Mouse (Mus musculus): ENCODE measurements around the gene Mtmr2. TPM values are rescaled to one million over a fixed set of nuclear protein-coding genes. Genes with fewer than 3 reads are reported as not detected.
"Not testable (repeated sequence)": the region's sequence is repeated elsewhere in the genome, so short reads cannot be mapped to it uniquely, and the experiment has no call there.

Mtmr2 gene
- polyA plus RNA-seq, 1 experiment from 2014 or later, result 69.4 TPM

DNA sequence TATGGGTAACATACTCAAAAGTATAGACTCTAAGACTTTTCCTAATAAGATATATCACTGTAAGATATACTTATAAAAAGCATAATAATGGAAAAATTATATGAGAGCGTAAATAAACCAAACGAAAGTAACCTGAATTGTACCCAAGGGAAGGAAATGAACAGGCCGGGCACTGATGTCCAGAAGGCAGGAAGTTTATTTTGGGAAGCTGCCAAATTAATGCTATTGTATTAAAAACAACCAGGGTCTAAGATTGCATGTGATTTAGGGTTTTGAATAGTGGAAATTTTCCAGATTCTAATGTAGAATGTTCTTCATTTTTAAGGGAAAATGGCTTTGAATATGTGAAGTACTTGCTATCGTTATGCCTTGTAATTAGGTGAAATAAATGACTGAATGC is 4.3 kb downstream of the Mtmr2 start:
- Histone ChIP-seq H3K4me3 (no peak overlapping the region), H3K9me3 (peaks cover 5% of the 10 kb centered on the region; the same call in 1 of the 2 replicates), H3K4me1 (replicated peaks) (peaks cover 16% of the 10 kb centered on the region), H3K27me3 (ENCODE audit: insufficient read depth, poor library complexity, severe bottlenecking) (no peaks in the 10 kb centered on the region), H3K36me3 (peaks cover 11% of the 10 kb centered on the region), H3K27ac (no peak overlapping the region)
- WGBS, result 92% methylated on average over 4 of the region's 4 CpGs
- DNase-seq (ENCODE audit: low spot score), result no peak

DNA sequence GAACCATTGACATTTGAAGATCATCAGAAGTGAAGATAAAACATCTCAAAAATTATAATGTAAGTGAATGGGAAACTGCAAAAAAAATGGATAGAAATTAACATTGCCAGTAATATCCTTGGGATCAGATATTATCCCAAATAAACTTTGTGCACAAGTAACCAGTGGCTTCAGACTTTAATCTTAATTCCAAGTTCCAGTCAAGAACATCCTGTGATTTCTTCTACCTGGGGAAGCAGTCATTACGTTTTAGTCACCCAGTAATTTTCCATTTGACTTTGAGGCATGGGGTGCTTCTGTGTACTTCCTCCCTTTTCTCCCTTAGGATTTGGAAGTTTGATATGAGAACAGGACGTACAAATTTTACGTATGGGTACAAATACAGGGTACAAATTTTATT is 12.2 kb downstream of the Mtmr2 start:
- peaks cover 8% of the 10 kb centered on the region; the same call in 1 of the 2 replicates for H3K9me3 ChIP-seq
- no peak overlapping the region for H3K27ac ChIP-seq
- 93% methylated on average over 3 of the region's 3 CpGs for WGBS
- no peaks in the 10 kb centered on the region for H3K27me3 ChIP-seq (ENCODE audit: insufficient read depth, poor library complexity, severe bottlenecking)
- DNase-seq (ENCODE audit: low spot score), result no peak
- H3K4me3 ChIP-seq, result no peak overlapping the region
- H3K36me3 ChIP-seq, result peaks cover 12% of the 10 kb centered on the region
- no peaks in the 10 kb centered on the region for H3K4me1 ChIP-seq (replicated peaks)

DNA sequence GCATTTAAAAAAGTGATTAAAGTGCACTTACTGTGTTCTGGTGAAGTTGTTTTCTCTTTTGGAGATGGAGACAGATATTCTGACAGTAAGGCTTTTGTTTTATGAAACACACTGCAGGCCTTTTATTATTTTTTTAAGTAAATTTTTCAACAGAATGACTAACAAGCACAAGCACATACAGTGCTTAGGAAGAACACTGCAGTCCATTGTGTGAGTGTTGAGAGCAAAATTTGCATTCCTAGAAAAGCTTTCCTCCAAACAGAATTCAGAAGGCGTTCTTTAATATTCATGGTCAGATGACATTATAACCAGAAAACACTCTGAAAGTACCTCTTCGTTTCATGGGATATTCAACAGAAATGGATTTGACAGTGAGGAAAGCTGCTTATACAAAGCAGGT is 17.4 kb downstream of the Mtmr2 start:
- H3K9me3 ChIP-seq, result no peaks in the 10 kb centered on the region
- H3K27ac ChIP-seq, result no peak overlapping the region
- H3K36me3 ChIP-seq, result no peaks in the 10 kb centered on the region
- no peak for DNase-seq (ENCODE audit: low spot score)
- no peaks in the 10 kb centered on the region for H3K27me3 ChIP-seq (ENCODE audit: insufficient read depth, poor library complexity, severe bottlenecking)
- H3K4me1 ChIP-seq (replicated peaks), result no peaks in the 10 kb centered on the region
- H3K4me3 ChIP-seq, result no peak overlapping the region
- 88% methylated on average over 2 of the region's 2 CpGs for WGBS

DNA sequence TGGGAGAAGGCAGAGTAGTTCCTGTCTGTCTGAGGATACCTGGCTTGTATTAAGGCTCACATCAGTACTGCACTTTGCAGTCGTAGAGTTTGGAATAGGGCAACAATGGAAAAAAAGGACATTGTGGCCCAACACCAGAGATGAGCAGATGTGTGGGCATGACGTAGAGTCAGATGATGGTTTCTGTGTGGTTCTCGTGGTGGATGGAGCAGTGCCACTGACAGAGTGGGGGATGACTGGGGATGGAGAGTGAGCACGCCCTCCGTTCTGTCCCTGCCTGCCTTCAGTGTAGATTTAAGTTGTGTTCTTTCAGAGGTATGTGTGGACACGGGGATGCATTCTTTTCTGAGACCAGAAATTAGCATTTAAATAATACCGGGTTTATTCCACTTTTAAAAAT is 18.4 kb downstream of the Mtmr2 start:
- Histone ChIP-seq H3K36me3 (no peaks in the 10 kb centered on the region), H3K4me3 (no peak overlapping the region), H3K27me3 (ENCODE audit: insufficient read depth, poor library complexity, severe bottlenecking) (no peaks in the 10 kb centered on the region), H3K9me3 (no peaks in the 10 kb centered on the region), H3K27ac (no peak overlapping the region), H3K4me1 (replicated peaks) (no peaks in the 10 kb centered on the region)
- no peak for DNase-seq (ENCODE audit: low spot score)
- WGBS, result 88% methylated on average over 7 of the region's 7 CpGs

DNA sequence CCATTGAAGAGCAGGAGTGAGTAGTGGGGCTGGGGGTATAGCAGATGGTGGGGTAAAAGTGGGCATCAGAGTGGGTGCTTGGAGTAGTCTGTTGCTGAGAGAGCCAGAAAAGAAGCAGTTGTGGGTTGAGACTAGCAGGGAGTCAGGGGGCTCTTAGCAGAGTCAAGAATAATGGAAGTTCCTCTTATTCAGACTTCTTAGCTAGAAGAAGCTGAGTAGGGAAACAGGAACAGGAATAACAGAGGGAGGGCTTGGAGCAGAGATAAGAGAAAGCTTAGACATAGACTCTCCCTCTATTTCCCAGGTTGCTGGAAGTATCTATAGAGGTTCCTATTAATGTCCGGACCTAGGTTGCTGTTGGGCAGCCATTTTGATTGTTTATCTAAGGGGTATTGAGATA is 26.5 kb downstream of the Mtmr2 start:
- DNase-seq (ENCODE audit: low spot score), result no peak
- Histone ChIP-seq H3K27me3 (ENCODE audit: insufficient read depth, poor library complexity, severe bottlenecking) (no peaks in the 10 kb centered on the region), H3K27ac (no peak overlapping the region), H3K4me3 (no peak overlapping the region), H3K9me3 (no peaks in the 10 kb centered on the region), H3K4me1 (replicated peaks) (no peaks in the 10 kb centered on the region), H3K36me3 (peaks cover 4% of the 10 kb centered on the region; the same call in 1 of the 2 replicates)
- 100% methylated on average over 1 of the region's 1 CpGs for WGBS

DNA sequence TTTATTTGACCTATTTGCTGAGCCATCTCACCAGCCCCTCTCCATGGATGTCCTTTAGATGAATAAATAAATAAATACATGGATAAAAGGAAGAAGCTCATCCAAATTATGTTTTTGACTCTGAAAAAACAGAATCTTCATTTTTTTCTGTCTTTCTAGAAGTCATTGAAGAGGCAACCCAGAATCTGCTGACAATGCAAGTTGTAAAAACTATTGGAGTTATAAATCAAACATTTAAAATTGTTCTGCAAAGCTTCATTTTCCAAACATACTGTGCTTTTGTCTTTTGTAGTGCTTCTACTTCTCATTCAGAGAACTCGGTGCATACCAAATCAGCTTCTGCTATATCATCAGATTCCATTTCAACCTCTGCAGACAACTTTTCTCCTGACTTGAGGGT is 33.8 kb downstream of the Mtmr2 start:
- H3K27me3 ChIP-seq (ENCODE audit: insufficient read depth, poor library complexity, severe bottlenecking), result no peaks in the 10 kb centered on the region
- peaks cover 47% of the 10 kb centered on the region for H3K36me3 ChIP-seq
- no peak overlapping the region for H3K4me3 ChIP-seq
- H3K27ac ChIP-seq, result no peak overlapping the region
- 92% methylated on average over 1 of the region's 1 CpGs for WGBS
- H3K4me1 ChIP-seq (replicated peaks), result no peaks in the 10 kb centered on the region
- 0 out of 2 replicates have a peak, but pooled peaks cover 5% of the 10 kb centered on the region for H3K9me3 ChIP-seq
- DNase-seq (ENCODE audit: low spot score), result no peak

DNA sequence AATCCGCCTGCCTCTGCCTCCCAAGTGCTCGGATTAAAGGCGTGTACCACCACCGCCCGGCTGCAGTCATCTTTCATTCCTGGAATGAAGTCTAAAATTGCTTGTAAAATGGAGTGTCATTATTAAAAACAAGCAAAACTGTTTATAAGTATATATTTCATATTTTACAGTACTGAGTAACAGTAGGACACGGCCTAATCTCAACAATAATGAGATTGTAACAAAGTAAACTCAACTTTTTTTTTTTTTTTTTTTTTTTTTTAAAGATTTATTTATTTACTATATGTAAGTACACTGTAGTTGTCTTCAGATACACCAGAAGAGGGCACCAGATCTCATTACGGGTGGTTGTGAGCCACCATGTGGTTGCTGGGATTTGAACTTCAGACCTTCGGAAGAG is 42.7 kb downstream of the Mtmr2 start:
- not testable (repeated sequence) for H3K27ac ChIP-seq; H3K4me1 ChIP-seq (replicated peaks); H3K27me3 ChIP-seq (ENCODE audit: insufficient read depth, poor library complexity, severe bottlenecking); H3K9me3 ChIP-seq; H3K4me3 ChIP-seq; DNase-seq (ENCODE audit: low spot score)
- peaks cover 85% of the 10 kb centered on the region for H3K36me3 ChIP-seq
- WGBS, result 98% methylated on average over 8 of the region's 8 CpGs

DNA sequence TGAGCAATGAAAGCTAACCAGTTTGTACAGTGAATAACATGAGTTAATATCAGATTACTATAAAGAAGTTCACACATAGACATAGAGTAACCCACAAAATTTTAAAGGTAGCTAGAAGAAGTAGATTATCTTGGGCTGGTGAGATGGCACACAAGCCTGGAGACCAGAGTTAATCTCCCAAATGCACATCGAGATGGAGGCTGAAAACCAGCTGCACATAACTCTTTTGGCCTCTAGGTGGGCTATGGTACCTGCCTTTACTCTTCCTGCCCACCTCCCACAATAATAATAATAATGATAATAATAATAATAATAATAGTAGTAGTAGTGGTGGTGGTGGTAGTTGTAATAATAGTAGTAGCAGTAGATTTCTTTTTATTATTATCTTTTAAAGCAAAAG is 46.1 kb downstream of the Mtmr2 start:
- peaks cover 81% of the 10 kb centered on the region for H3K36me3 ChIP-seq
- H3K9me3 ChIP-seq, result no peaks in the 10 kb centered on the region

DNA sequence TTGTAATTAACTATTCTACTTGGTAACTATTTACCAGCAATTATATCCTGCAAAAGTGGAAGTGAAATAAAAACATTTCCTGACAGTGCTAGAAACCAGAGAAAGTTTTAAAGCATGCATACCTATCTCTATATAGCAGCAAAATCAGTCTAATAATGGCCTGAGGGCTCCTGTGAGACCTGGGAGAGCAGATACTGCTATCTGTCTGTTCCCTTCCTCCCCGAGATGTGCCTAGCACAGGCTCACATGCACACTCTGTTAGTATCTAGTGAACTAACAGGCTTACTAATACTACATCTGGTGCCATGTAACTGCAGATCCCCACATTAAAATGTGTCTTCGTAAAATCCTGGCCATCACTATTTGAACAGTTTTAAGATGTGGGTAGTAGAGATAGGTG is 46.5 kb downstream of the Mtmr2 start:
- no peak overlapping the region for H3K4me3 ChIP-seq
- 94% methylated on average over 2 of the region's 2 CpGs for WGBS
- peaks cover 81% of the 10 kb centered on the region for H3K36me3 ChIP-seq
- no peak overlapping the region for H3K27ac ChIP-seq
- H3K9me3 ChIP-seq, result no peaks in the 10 kb centered on the region
- DNase-seq (ENCODE audit: low spot score), result no peak
- no peaks in the 10 kb centered on the region for H3K4me1 ChIP-seq (replicated peaks)
- no peaks in the 10 kb centered on the region for H3K27me3 ChIP-seq (ENCODE audit: insufficient read depth, poor library complexity, severe bottlenecking)

More for the DNA sequence above, 46.1 kb downstream of the Mtmr2 start:
- Histone ChIP-seq H3K27me3 (ENCODE audit: insufficient read depth, poor library complexity, severe bottlenecking) (no peaks in the 10 kb centered on the region), H3K4me3 (no peak overlapping the region), H3K4me1 (replicated peaks) (no peaks in the 10 kb centered on the region), H3K27ac (no peak overlapping the region)
- 74% methylated on average over 1 of the region's 1 CpGs for WGBS
- no peak for DNase-seq (ENCODE audit: low spot score)

DNA sequence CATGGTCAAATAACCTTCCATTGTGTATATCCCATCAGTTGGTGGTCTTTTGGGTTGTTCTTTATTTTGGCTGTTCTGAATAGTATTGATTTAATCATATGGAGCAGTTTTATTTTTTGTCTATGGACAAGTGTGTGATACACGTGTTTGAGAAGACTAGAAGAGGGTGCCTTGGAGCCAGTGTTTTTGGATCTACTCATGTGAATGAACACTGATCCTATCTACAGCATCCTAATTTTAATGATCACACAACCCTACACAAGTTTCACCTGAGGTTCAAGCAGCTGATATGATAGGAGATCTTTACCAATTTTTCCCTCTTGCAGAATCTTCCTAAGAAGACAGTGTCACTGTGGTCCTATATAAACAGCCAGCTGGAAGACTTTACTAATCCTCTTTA is 56.3 kb downstream of the Mtmr2 start:
- peaks cover 92% of the 10 kb centered on the region for H3K36me3 ChIP-seq

DNA sequence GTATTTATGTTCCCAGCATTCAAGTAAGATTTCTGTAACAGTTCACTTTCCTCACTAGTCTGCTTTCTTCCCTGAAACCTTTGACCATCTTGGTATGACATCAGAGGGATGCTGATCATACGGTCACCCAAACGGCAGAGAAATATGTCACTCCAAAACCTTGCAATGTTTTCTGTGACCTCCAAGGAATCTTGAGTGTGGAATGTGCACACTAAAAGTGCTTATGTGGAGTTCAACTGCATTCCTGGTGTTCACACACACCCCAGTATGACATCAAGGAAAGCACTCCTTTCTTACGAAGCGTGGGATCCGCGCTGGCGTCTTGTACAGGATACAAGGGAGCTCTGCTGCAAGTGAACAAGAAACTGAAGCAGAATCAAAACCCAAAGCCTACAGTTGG is 58.6 kb downstream of the Mtmr2 start:
- 94% methylated on average over 7 of the region's 7 CpGs for WGBS
- no peaks in the 10 kb centered on the region for H3K9me3 ChIP-seq
- peaks cover 94% of the 10 kb centered on the region for H3K36me3 ChIP-seq
- DNase-seq (ENCODE audit: low spot score), result no peak
- no peaks in the 10 kb centered on the region for H3K4me1 ChIP-seq (replicated peaks)
- H3K4me3 ChIP-seq, result no peak overlapping the region
- H3K27ac ChIP-seq, result no peak overlapping the region
- no peaks in the 10 kb centered on the region for H3K27me3 ChIP-seq (ENCODE audit: insufficient read depth, poor library complexity, severe bottlenecking)

More for the DNA sequence above, 56.3 kb downstream of the Mtmr2 start:
- WGBS, result 83% methylated on average over 1 of the region's 1 CpGs
- no peak for DNase-seq (ENCODE audit: low spot score)
- Histone ChIP-seq H3K9me3 (no peaks in the 10 kb centered on the region), H3K4me1 (replicated peaks) (no peaks in the 10 kb centered on the region), H3K27me3 (ENCODE audit: insufficient read depth, poor library complexity, severe bottlenecking) (no peaks in the 10 kb centered on the region), H3K4me3 (no peak overlapping the region), H3K27ac (no peak overlapping the region)

DNA sequence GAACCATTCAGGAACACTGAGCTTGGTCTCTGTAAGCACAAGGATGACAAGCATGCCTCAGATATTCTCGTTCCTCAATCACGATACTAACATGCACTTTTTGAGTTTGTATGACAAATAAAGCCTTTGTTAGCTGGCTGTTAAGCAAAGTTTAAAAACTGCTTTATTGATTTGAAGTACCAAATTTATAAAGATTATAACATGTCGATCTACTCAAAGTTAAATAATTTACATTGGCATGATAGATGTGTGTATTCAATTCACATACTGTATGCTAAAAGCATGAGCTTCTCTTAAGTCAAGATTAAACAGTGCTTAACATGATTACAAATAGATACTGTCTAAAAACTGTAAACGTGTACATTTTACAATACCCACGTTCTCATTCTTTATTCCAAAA is 59.4 kb downstream of the Mtmr2 start:
- no peaks in the 10 kb centered on the region for H3K4me1 ChIP-seq (replicated peaks)
- no peaks in the 10 kb centered on the region for H3K27me3 ChIP-seq (ENCODE audit: insufficient read depth, poor library complexity, severe bottlenecking)
- H3K9me3 ChIP-seq, result no peaks in the 10 kb centered on the region
- 95% methylated on average over 5 of the region's 5 CpGs for WGBS
- no peak overlapping the region for H3K4me3 ChIP-seq
- no peak overlapping the region for H3K27ac ChIP-seq
- H3K36me3 ChIP-seq, result peaks cover 94% of the 10 kb centered on the region
- DNase-seq (ENCODE audit: low spot score), result no peak

DNA sequence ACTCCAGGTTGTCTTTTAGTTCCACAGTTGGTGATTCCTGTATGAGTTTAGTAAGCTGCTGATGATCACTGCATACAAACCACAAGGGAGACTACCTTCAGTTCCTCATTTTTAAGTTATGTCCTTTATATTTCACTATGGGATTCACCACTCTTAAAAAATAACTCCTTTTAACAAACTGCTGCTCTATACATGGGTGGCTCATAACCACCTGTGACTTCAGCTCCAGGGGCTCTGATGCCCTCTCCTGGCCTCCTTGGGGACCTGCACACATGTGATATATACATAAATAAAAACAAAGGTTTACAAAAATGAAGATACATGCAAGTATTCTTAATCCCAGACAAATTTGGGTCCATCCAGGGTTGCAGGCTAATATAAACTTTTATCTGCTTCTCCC is 61.7 kb downstream of the Mtmr2 start:
- H3K36me3 ChIP-seq, result peaks cover 94% of the 10 kb centered on the region
- no peak for DNase-seq (ENCODE audit: low spot score)

DNA sequence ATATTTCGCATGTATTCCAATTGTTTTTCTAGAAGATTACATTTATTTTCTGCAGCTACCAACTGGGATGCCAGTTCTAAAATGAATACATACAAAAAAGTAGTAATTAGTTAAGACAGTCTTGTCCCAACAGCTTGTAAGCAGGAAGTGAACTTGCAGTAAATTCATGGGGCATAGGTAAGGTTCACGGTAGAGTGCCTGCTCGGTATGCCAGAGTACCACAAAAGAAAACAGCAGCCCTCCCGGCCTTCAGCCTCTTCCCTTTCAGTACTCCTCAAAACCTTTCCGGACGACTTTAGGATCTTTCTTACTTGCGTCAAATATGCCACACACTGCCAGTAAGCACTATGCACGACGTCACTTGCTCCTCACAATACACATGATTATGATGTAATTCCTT is 70.2 kb downstream of the Mtmr2 start:
- no peaks in the 10 kb centered on the region for H3K27me3 ChIP-seq (ENCODE audit: insufficient read depth, poor library complexity, severe bottlenecking)
- no peak for DNase-seq (ENCODE audit: low spot score)
- WGBS, result 88% methylated on average over 9 of the region's 9 CpGs
- H3K4me1 ChIP-seq (replicated peaks), result no peaks in the 10 kb centered on the region
- H3K27ac ChIP-seq, result no peak overlapping the region
- H3K36me3 ChIP-seq, result peaks cover 98% of the 10 kb centered on the region
- no peaks in the 10 kb centered on the region for H3K9me3 ChIP-seq
- H3K4me3 ChIP-seq, result no peak overlapping the region

More for the DNA sequence above, 61.7 kb downstream of the Mtmr2 start:
- Histone ChIP-seq H3K27me3 (ENCODE audit: insufficient read depth, poor library complexity, severe bottlenecking) (no peaks in the 10 kb centered on the region), H3K4me3 (no peak overlapping the region), H3K27ac (no peak overlapping the region), H3K9me3 (no peaks in the 10 kb centered on the region), H3K4me1 (replicated peaks) (no peaks in the 10 kb centered on the region)

All from hindbrain, embryonic 10.5 days (tissue).